Mouse (Mus musculus) forebrain, embryonic 15.5 days (tissue): ENCODE results near the gene 5730480H06Rik. TPM values are rescaled to one million over a fixed set of nuclear protein-coding genes. Genes with fewer than 3 reads are reported as not detected.

ENCODE experiments used
- ATAC-seq: fragments of 200-750 bp; cut with Nextera tagmentation; replicated peaks from 2 replicates; pipeline ENCODE4 v1.8.0; 2017; ENCODE audit warnings: mild to moderate bottlenecking, moderate TSS enrichment, moderate library complexity
- H3K27ac ChIP-seq: fragments of 300-500 bp; sonication (generic); replicated peaks from 2 replicates; pipeline ENCODE4 v1.5.1; 2015; ENCODE audit warnings: mild to moderate bottlenecking, inconsistent platforms
- H3K27me3 ChIP-seq: fragments of 300-500 bp; sonication (generic); 2 replicates; pipeline ENCODE4 v1.6.1; 2015; ENCODE audit warnings: inconsistent platforms
- H3K36me3 ChIP-seq: fragments of 300-500 bp; sonication (generic); 2 replicates; pipeline ENCODE4 v1.6.1; 2015; ENCODE audit warnings: mild to moderate bottlenecking, inconsistent platforms
- H3K4me1 ChIP-seq: fragments of 300-500 bp; sonication (generic); 2 replicates; pipeline ENCODE4 v1.6.1; 2015; ENCODE audit warnings: inconsistent platforms
- H3K4me2 ChIP-seq: fragments of 300-500 bp; sonication (generic); replicated peaks from 2 replicates; pipeline ENCODE4 v1.6.1; 2015; ENCODE audit warnings: mild to moderate bottlenecking, inconsistent platforms
- H3K4me3 ChIP-seq: fragments of 300-500 bp; sonication (generic); 2 replicates; pipeline ENCODE4 v1.5.1; 2015; ENCODE audit warnings: mild to moderate bottlenecking, inconsistent platforms
- H3K9ac ChIP-seq: fragments of 300-500 bp; sonication (generic); replicated peaks from 2 replicates; pipeline ENCODE4 v1.6.1; 2015; ENCODE audit warnings: mild to moderate bottlenecking, inconsistent platforms
- H3K9me3 ChIP-seq: fragments of 300-500 bp; sonication (generic); 2 replicates; pipeline ENCODE4 v1.6.1; 2016; ENCODE audit warnings: inconsistent platforms
- WGBS: fragments of 180-500 bp; shearing (Covaris S2); methylation state at CpG from one replicate; pipeline ENCODE4 v1.1.7; 2015; ENCODE audit warnings: mixed read lengths; 5-methylcytosine and 5-hydroxymethylcytosine counted together
- polyA plus RNA-seq: library from polyadenylated mRNA; unstranded; fragments of >200 nt; fragmentation: Nextera tagmentation; extraction: Ambion mirVana; gene quantifications from 2 replicates; pipeline ENCODE4 v1.2.1, GENCODE M21; 2015

The 5730480H06Rik gene
- 18.2 and 21.9 TPM in 2 replicates for polyA plus RNA-seq

DNA sequence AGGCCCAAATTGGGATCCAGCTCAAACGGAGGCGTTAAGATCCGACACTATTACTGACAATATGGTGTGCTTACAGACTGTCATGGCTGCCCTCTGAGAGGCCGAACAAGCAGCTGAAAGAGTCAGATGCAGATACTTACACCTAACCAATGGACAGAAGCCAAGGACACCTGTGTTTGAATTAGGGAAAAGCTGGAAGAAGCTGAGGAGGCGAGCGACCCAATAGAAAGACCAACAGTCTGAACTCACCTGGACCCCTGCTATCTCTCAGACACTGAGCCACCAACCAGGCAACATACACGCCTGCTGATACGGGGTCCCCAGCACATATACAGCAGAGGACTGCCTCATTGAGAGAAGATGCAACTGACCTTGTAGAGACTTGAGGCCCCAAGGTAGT lies at the start of gene 5730480H06Rik:
Gene 5730480H06Rik (plus strand): TSS at position 301 of the 400 bp plus-strand sequence.
- Histone ChIP-seq H3K27ac (no peak within 1 kb of the TSS), H3K27me3 (no peaks in the 10 kb centered on the region), H3K4me3 (no peak within 1 kb of the TSS), H3K9ac (no peak within 1 kb of the TSS), H3K4me1 (no peaks in the 10 kb centered on the region), H3K4me2 (no peak within 1 kb of the TSS), H3K9me3 (no peaks in the 10 kb centered on the region), H3K36me3 (no peaks in the 10 kb centered on the region)
- ATAC-seq: no peak
- 94% methylated on average over 8 of the region's 8 CpGs for WGBS

DNA sequence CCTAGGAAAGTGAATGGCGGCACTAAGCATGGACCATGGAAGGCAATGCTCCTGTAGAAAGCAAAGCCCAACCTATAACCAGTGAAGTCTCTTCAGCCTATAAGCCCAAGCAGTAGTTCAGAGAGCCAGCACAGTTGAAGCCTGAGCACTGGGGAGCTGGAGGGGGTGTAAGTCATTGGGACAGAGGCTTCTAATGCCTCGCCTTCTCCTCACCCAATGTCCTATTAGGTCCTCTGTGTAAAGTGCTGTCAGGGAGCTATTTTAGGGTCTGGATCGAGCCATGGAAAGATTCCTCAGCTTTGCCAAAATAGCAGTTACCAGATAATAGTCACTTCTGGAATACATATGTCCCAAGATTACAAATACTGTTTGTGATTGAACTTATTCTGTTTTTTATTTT lies 26.6 kb upstream of the 5730480H06Rik start:
- no peaks in the 10 kb centered on the region for H3K4me1 ChIP-seq
- no peak overlapping the region for H3K4me2 ChIP-seq
- H3K9me3 ChIP-seq: no peaks in the 10 kb centered on the region
- WGBS: 92% methylated on average over 3 of the region's 3 CpGs
- no peaks in the 10 kb centered on the region for H3K36me3 ChIP-seq
- no peaks in the 10 kb centered on the region for H3K27me3 ChIP-seq
- H3K4me3 ChIP-seq: no peak overlapping the region
- ATAC-seq: no peak
- H3K27ac ChIP-seq: no peak overlapping the region
- no peak overlapping the region for H3K9ac ChIP-seq

DNA sequence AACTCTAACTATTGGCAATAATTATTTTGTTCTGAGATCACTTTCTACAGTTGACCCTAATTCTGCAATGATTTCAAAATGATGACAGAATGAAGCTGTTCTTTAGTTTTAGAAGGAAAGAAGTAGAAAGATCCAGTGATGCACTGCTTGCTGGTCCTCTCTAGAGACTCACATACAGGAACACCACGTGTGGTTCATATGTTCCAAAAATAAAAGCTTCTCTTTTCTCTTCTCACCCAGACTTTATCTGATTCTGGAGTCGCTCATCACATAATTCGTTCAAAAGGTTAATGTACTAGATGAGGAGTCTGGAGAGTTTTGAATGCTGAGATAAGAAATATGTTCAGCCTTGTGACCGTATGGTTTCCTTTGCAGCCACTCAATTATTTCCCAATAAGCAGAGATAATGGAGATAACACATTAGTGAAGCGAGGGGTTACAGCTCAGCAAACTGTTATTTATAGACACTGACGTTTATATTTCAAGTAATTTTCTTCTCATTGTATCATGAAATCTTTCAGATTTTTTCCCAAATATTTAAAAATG lies 12.6 kb upstream of the 5730480H06Rik start:
- no peaks in the 10 kb centered on the region for H3K4me1 ChIP-seq
- 89% methylated on average over 6 of the region's 6 CpGs for WGBS
- no peaks in the 10 kb centered on the region for H3K9me3 ChIP-seq
- no peaks in the 10 kb centered on the region for H3K27me3 ChIP-seq
- no peak for ATAC-seq
- H3K27ac ChIP-seq: no peak overlapping the region
- no peaks in the 10 kb centered on the region for H3K36me3 ChIP-seq
- H3K4me3 ChIP-seq: no peak overlapping the region
- H3K9ac ChIP-seq: no peak overlapping the region
- no peak overlapping the region for H3K4me2 ChIP-seq

DNA sequence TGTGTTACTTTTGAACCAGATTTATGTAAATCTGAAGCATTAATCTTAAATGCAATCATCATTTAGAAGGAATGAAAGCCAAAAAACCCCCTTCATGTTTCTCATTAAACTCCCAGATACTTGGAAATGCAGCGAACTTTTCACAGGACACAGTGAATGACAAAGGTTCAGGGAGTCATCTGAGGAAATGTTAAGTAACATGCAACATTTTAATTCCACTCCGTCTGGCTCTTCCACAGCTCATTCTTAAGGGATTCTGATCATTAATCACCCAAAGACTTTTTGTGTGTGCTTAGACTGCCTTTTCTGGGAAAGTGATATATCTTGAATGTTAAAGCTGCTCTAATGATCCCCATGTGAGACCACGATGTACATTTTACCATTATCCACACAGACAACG lies 7.2 kb upstream of the 5730480H06Rik start:
- Histone ChIP-seq H3K36me3 (no peaks in the 10 kb centered on the region), H3K9me3 (no peaks in the 10 kb centered on the region), H3K4me1 (no peaks in the 10 kb centered on the region), H3K27ac (no peak overlapping the region), H3K4me3 (no peak overlapping the region), H3K27me3 (no peaks in the 10 kb centered on the region), H3K9ac (no peak overlapping the region), H3K4me2 (no peak overlapping the region)
- ATAC-seq: no peak
- 69% methylated on average over 4 of the region's 4 CpGs for WGBS

DNA sequence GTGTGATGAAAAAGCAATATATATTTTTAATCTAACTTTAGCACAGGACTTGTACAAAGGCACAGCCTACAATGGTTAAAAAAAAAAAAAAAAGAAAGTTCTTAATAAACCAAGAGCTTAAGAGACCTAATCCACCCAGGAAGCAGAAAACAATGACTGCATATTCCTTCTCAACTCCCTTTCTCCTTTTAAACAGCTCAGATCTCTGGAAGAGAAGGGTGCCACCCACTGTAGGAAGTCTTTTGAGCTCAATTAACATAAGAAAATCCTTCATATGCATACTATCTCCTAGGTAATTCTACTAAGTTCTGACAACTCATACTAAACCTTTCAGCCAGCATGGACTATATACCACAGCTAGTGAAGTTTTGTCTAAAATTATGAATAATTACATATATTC lies 1.5 kb upstream of the 5730480H06Rik start:
- Histone ChIP-seq H3K27me3 (no peaks in the 10 kb centered on the region), H3K4me1 (no peaks in the 10 kb centered on the region), H3K4me2 (no peak overlapping the region), H3K4me3 (no peak overlapping the region), H3K9me3 (no peaks in the 10 kb centered on the region), H3K27ac (no peak overlapping the region), H3K36me3 (no peaks in the 10 kb centered on the region), H3K9ac (no peak overlapping the region)
- no peak for ATAC-seq

DNA sequence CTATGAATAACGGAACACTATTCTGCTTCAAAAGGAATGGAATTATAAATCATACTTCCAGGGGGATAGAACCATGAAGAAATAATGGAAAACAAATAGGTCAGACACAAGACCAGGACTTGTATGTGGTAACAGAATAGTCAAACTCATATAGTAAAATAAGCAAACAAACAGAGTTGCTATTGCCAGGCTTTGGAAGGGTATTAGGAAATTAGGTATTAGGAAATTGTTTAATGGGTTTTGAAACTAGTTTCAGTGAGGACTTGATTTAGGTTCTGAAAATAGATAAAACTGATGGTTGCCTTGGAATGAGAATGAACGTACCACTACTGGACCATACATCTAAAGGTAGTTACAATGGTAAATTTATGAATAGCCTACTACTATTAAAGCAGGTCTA lies 2.0 kb downstream of the 5730480H06Rik start:
- no peak for ATAC-seq
- H3K4me2 ChIP-seq: no peak overlapping the region
- H3K9ac ChIP-seq: no peak overlapping the region
- 96% methylated on average over 2 of the region's 2 CpGs for WGBS
- H3K4me3 ChIP-seq: no peak overlapping the region
- H3K36me3 ChIP-seq: no peaks in the 10 kb centered on the region
- H3K9me3 ChIP-seq: no peaks in the 10 kb centered on the region
- no peak overlapping the region for H3K27ac ChIP-seq
- no peaks in the 10 kb centered on the region for H3K27me3 ChIP-seq
- no peaks in the 10 kb centered on the region for H3K4me1 ChIP-seq

DNA sequence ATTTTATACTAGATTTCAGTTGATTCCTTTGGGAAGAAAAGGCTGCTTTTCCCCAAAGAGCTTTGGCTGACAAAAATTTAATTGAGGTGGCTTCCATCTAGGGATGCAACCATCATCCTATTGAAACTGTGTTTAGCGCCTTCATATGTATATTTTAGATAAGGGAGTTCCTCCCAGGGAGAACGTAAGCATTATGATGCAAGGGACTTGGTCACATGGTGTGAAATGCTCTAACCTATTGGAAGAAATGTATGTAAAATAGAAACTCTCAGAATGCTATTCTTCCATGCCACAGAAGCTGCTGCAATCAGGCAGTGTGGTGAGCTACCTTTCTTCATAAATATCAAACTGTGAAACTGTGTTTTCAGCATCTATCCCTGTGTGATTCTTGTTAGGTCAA lies 3.1 kb downstream of the 5730480H06Rik start:
- Histone ChIP-seq H3K27me3 (no peaks in the 10 kb centered on the region), H3K4me1 (no peaks in the 10 kb centered on the region), H3K9ac (no peak overlapping the region), H3K27ac (no peak overlapping the region), H3K9me3 (no peaks in the 10 kb centered on the region), H3K4me2 (no peak overlapping the region), H3K4me3 (no peak overlapping the region), H3K36me3 (no peaks in the 10 kb centered on the region)
- no peak for ATAC-seq
- WGBS: 89% methylated on average over 2 of the region's 2 CpGs

DNA sequence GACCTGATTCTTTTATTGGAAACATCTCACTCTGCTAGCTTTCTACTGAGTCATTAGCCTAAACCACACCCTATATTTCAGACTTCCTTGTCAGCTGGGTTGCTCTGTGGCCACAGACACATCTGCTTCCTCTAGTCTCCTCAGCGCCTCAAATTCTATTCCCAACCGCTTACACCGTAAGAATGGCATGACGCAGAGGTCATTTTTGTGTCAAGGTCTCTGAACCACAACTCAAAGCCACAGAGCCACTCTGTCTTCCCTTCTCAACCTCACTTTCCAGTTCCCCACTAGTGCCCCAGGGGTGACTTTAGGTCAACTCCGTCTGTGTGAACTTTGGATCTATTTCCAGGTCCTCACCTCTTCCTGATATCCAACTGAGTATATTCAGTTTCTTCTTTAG lies 3.7 kb downstream of the 5730480H06Rik start:
- no peak overlapping the region for H3K4me2 ChIP-seq
- 91% methylated on average over 5 of the region's 5 CpGs for WGBS
- no peak overlapping the region for H3K9ac ChIP-seq
- H3K4me3 ChIP-seq: no peak overlapping the region
- H3K27me3 ChIP-seq: no peaks in the 10 kb centered on the region
- no peaks in the 10 kb centered on the region for H3K9me3 ChIP-seq
- no peak overlapping the region for H3K27ac ChIP-seq
- no peaks in the 10 kb centered on the region for H3K36me3 ChIP-seq
- no peak for ATAC-seq
- H3K4me1 ChIP-seq: no peaks in the 10 kb centered on the region

DNA sequence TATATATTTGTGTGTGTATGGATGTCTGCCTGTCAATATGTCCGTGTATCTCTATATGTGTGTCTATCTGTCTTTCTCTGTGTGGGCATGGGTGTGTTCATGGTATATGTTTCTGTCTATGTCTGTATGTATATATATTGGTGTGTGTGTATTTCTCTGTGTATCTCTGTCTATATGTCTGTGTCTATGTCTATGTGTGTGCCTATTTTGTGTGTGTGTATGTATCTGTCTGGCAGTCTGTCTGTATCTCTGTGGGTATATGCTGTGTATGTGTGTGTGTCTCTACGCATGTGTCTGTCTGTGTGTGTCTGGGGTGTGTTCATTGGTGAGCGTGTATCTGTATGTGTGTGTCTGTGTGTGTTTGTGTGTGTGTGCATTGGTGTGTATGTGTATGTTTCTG lies 5.7 kb downstream of the 5730480H06Rik start:
- ATAC-seq: no peak
- H3K27ac ChIP-seq: no peak overlapping the region
- H3K36me3 ChIP-seq: no peaks in the 10 kb centered on the region
- 89% methylated on average over 3 of the region's 3 CpGs for WGBS
- H3K27me3 ChIP-seq: no peaks in the 10 kb centered on the region
- H3K9ac ChIP-seq: no peak overlapping the region
- no peaks in the 10 kb centered on the region for H3K4me1 ChIP-seq
- H3K9me3 ChIP-seq: no peaks in the 10 kb centered on the region
- H3K4me3 ChIP-seq: no peak overlapping the region
- H3K4me2 ChIP-seq: no peak overlapping the region

DNA sequence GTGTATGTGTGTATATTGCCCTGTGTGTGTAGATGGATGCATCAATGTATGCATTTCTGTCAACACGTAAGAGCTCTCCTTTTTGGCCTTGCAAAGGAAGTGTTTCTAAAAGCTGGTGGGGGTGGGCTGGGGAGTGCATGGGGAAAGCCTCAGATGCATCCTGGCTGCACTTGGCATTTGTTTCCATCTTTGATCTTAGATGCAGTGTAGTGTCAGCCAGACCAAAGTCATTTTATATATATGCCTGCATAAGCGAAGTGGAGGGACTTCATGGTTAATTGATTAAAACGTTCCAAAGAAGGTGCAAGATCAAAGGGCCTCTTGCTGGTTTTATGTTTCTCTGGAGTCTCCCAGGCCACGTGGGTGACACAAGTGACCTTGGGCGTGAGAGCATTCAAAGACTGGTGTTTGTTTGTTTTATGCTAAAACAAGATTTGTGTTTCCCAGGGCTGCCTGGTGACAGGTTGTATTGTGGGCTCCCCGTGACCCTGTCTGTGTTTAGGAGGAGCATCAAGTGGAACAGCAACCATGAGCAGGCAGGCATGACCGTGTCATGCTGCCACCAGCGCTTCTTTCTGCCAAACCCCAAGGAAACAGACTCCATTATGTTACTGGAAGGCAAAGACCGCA lies 6.2 kb downstream of the 5730480H06Rik start:
- H3K27me3 ChIP-seq: no peaks in the 10 kb centered on the region
- no peak for ATAC-seq

DNA sequence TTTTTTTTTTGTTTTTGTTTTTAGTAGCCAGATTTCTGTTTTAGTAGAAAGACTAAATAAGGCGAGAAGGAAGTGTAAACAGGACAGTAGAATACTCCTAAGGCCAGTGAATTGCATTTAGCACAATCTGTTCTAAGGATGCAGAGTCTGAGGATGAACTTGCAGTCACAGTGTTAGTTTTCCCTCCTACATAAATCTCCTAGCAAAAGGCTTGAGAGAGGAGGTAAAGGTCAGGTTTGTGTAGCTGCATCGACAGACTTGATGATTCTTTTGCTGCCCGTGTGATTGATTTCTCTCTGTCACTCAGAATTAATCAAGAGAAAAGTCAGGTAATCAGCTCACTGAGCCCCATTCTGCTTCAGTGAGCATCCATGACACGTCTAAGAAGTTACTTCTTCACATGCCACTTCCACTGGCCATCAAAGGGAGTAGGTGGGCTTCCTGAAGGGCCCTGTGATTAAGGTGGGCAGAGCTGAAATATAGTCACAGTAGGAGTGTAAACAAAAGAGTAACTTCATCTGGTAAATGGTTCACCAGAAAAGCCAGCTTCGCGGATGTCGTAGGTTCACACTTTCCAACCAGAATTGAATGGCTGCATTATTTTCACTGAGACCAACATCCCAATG lies 13.2 kb downstream of the 5730480H06Rik start:
- H3K4me3 ChIP-seq: no peak overlapping the region
- H3K27me3 ChIP-seq: no peaks in the 10 kb centered on the region
- no peak for ATAC-seq
- 47% methylated on average over 7 of the region's 7 CpGs for WGBS
- no peaks in the 10 kb centered on the region for H3K9me3 ChIP-seq
- no peak overlapping the region for H3K9ac ChIP-seq
- no peak overlapping the region for H3K27ac ChIP-seq
- H3K36me3 ChIP-seq: no peaks in the 10 kb centered on the region
- H3K4me1 ChIP-seq: no peaks in the 10 kb centered on the region
- no peak overlapping the region for H3K4me2 ChIP-seq

More for the DNA sequence above, 6.2 kb downstream of the 5730480H06Rik start:
- Histone ChIP-seq H3K36me3 (no peaks in the 10 kb centered on the region), H3K27ac (no peak overlapping the region), H3K9me3 (no peaks in the 10 kb centered on the region), H3K4me1 (no peaks in the 10 kb centered on the region), H3K4me3 (no peak overlapping the region), H3K9ac (no peak overlapping the region), H3K4me2 (no peak overlapping the region)
- WGBS: 54% methylated on average over 9 of the region's 9 CpGs

DNA sequence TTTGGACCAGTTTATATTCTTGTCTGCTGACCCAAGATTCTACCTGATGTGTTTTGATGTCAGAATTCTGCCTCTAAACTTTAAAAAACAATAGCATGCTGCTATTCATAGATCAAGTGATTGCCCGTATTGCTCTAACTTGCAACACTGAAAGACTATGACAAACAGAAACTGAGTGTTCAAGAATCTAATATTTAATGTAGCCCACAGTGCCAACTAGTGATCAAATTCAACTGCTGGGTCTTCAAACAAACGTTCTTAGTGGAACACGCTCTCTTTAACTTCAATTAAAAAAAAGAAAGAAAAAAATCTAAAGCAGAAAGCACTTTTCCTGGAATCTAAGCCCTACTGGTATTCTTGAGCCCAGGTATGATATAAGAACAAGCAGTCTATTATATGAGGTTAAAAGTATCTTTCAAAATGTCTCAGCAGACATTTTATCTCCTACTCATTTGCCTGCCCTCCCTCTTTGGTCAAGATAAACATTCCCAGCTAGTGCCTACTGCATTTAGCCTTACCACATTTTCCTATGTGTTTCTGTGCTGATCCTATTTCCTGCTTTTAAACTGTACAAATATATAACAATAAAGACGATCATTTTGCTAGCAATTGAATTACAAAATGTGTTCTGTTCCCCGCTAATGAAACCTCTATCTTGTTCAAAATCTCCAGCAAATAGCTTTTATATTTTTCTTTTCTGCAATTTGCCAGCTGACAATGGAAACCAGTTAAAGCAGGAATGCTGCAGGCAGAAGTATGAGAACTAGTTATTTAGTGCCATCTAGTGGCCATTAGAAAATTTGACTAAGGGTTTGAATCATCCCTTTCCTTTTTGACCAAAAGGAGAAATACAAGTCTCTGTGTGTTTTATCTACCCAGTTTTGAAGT lies 17.6 kb downstream of the 5730480H06Rik start:
- Histone ChIP-seq H3K36me3 (no peaks in the 10 kb centered on the region), H3K4me1 (no peaks in the 10 kb centered on the region), H3K27ac (no peak overlapping the region), H3K9me3 (no peaks in the 10 kb centered on the region), H3K4me3 (no peak overlapping the region), H3K4me2 (no peak overlapping the region), H3K9ac (no peak overlapping the region), H3K27me3 (no peaks in the 10 kb centered on the region)
- peak; percentile 86 for ATAC-seq
- 46% methylated on average over 5 of the region's 5 CpGs for WGBS
